Mouse (Mus musculus) MEL (cell line): ENCODE results near the gene Hoxb2. TPM values are rescaled to one million over a fixed set of nuclear protein-coding genes. Genes with fewer than 3 reads are reported as not detected.

Experiments
- DNase-seq: peaks from one replicate; pipeline ENCODE4 v3.0.0; 2011; ENCODE audit warnings: low read depth, low spot score
- H3K27ac ChIP-seq: 2 replicates; pipeline ENCODE4 v1.5.1; 2012; ENCODE audit warnings: low read depth, mild to moderate bottlenecking, control low read depth, low read length, moderate library complexity; ENCODE audit not compliant: control insufficient read depth
- H3K27me3 ChIP-seq, 2 experiments: fragments of 150-350 bp in 1 of 2; sonication (generic) in 1 of 2; 2 replicates each; pipeline ENCODE4 v1.6.1; 2012; ENCODE audit warnings: low read length in 2 of 2, mild to moderate bottlenecking in 2 of 2, improper control_type of control experiment in 1 of 2, moderate library complexity in 1 of 2; ENCODE audit not compliant: insufficient read depth in 2 of 2, control insufficient read depth in 1 of 2
- H3K36me3 ChIP-seq, 2 experiments: 2 replicates each; pipeline ENCODE4 v1.6.1; 2012 to 2014; ENCODE audit warnings: low read length in 2 of 2, improper control_type of control experiment in 1 of 2, inconsistent platforms in 1 of 2, mild to moderate bottlenecking in 1 of 2; ENCODE audit not compliant: insufficient read depth in 2 of 2, control insufficient read depth in 1 of 2
- H3K4me1 ChIP-seq, 2 experiments: fragments of 150-350 bp in 1 of 2; sonication (generic) in 1 of 2; 2 replicates each; pipeline ENCODE4 v1.6.1; 2012; ENCODE audit warnings: low read length in 2 of 2, improper control_type of control experiment in 1 of 2, mild to moderate bottlenecking in 1 of 2; ENCODE audit not compliant: insufficient read depth in 2 of 2, control insufficient read depth in 1 of 2
- H3K4me3 ChIP-seq, 2 experiments: fragments of 150-350 bp in 1 of 2; sonication (generic) in 1 of 2; 2 replicates each; pipeline ENCODE4 v1.5.1; 2012; ENCODE audit warnings: low read depth in 2 of 2, low read length in 2 of 2, mild to moderate bottlenecking in 2 of 2, moderate library complexity in 2 of 2, control low read depth in 1 of 2, improper control_type of control experiment in 1 of 2; ENCODE audit not compliant: control insufficient read depth in 1 of 2, insufficient read depth in 1 of 2
- H3K79me2 ChIP-seq: 2 replicates; pipeline ENCODE4 v1.6.1; 2012; ENCODE audit warnings: mild to moderate bottlenecking, low read length, moderate library complexity; ENCODE audit not compliant: control insufficient read depth, poor library complexity, insufficient read depth
- H3K9ac ChIP-seq: 2 replicates; pipeline ENCODE4 v1.6.1; 2012; ENCODE audit warnings: low read depth, mild to moderate bottlenecking, control low read depth, low read length, moderate library complexity; ENCODE audit not compliant: control insufficient read depth, poor library complexity, severe bottlenecking
- H3K9me3 ChIP-seq: fragments of 150-350 bp; sonication (generic); replicated peaks from 2 replicates; pipeline ENCODE4 v1.6.1; 2012; ENCODE audit warnings: mild to moderate bottlenecking, low read length, improper control_type of control experiment, moderate library complexity; ENCODE audit not compliant: insufficient read depth
- BHLHE40 ChIP-seq: IDR thresholded peaks from 2 replicates; pipeline ENCODE4 v1.6.1; 2012; ENCODE audit warnings: low read depth, mild to moderate bottlenecking, inconsistent platforms, low read length, improper control_type of control experiment, borderline replicate concordance
- CHD1 ChIP-seq: IDR thresholded peaks from 2 replicates; pipeline ENCODE4 v1.6.1; 2012; ENCODE audit warnings: low read depth, mild to moderate bottlenecking, inconsistent platforms, low read length, improper control_type of control experiment
- CHD2 ChIP-seq: IDR thresholded peaks from 2 replicates; pipeline ENCODE4 v1.6.1; 2011; ENCODE audit warnings: low read length, improper control_type of control experiment
- ELF1 ChIP-seq: IDR thresholded peaks from 2 replicates; pipeline ENCODE4 v1.6.1; 2014; ENCODE audit warnings: low read depth, mild to moderate bottlenecking, inconsistent platforms, low read length, improper control_type of control experiment, moderate library complexity
- EP300 ChIP-seq, 2 experiments: IDR thresholded peaks; 2 replicates each; pipeline ENCODE4 v1.6.1; 2011; ENCODE audit warnings: improper control_type of control experiment in 2 of 2, low read length in 2 of 2, low read depth in 1 of 2, mild to moderate bottlenecking in 1 of 2
- ETS1 ChIP-seq: IDR thresholded peaks from 2 replicates; pipeline ENCODE4 v1.6.1; 2012; ENCODE audit warnings: low read depth, mild to moderate bottlenecking, inconsistent platforms, low read length, improper control_type of control experiment, moderate library complexity
- GABPA ChIP-seq: IDR thresholded peaks from 2 replicates; pipeline ENCODE4 v1.6.1; 2012; ENCODE audit warnings: low read depth, mild to moderate bottlenecking, inconsistent platforms, low read length, improper control_type of control experiment, moderate library complexity
- HCFC1 ChIP-seq: IDR thresholded peaks from 2 replicates; pipeline ENCODE4 v1.6.1; 2012; ENCODE audit warnings: low read depth, mild to moderate bottlenecking, inconsistent platforms, low read length, improper control_type of control experiment, moderate library complexity
- KAT2A ChIP-seq: conservative IDR thresholded peaks from 2 replicates; pipeline ENCODE4 v1.6.1; 2012; ENCODE audit warnings: low read depth, low read length, improper control_type of control experiment, inconsistent platforms
- MAFK ChIP-seq: IDR thresholded peaks from 2 replicates; pipeline ENCODE4 v1.6.1; 2011; ENCODE audit warnings: low read depth, mild to moderate bottlenecking, low read length, improper control_type of control experiment, borderline replicate concordance
- MAX ChIP-seq: IDR thresholded peaks from 2 replicates; pipeline ENCODE4 v1.6.1; 2011; ENCODE audit warnings: low read length, improper control_type of control experiment
- MXI1 ChIP-seq: IDR thresholded peaks from 2 replicates; pipeline ENCODE4 v1.6.1; 2011; ENCODE audit warnings: mild to moderate bottlenecking, low read depth, low read length, improper control_type of control experiment
- MYB ChIP-seq: IDR thresholded peaks from 2 replicates; pipeline ENCODE4 v1.6.1; 2011; ENCODE audit warnings: mild to moderate bottlenecking, low read depth, low read length, improper control_type of control experiment
- MYC ChIP-seq: IDR thresholded peaks from 2 replicates; pipeline ENCODE4 v1.6.1; 2011; ENCODE audit warnings: low read depth, mild to moderate bottlenecking, low read length, improper control_type of control experiment, moderate library complexity
- RAD21 ChIP-seq: IDR thresholded peaks from 2 replicates; pipeline ENCODE4 v1.6.1; 2011; ENCODE audit warnings: mild to moderate bottlenecking, low read depth, low read length, improper control_type of control experiment
- RCOR1 ChIP-seq: IDR thresholded peaks from 2 replicates; pipeline ENCODE4 v1.6.1; 2012; ENCODE audit warnings: low read depth, mild to moderate bottlenecking, inconsistent platforms, low read length, improper control_type of control experiment
- SIN3A ChIP-seq: IDR thresholded peaks from 2 replicates; pipeline ENCODE4 v1.6.1; 2012; ENCODE audit warnings: low read length, improper control_type of control experiment, inconsistent platforms
- TBP ChIP-seq: IDR thresholded peaks from 2 replicates; pipeline ENCODE4 v1.8.0; 2011; ENCODE audit warnings: low read depth, low read length, improper control_type of control experiment
- USF1 ChIP-seq: IDR thresholded peaks from 2 replicates; pipeline ENCODE4 v1.6.1; 2014; ENCODE audit warnings: low read depth, mild to moderate bottlenecking, inconsistent platforms, low read length, improper control_type of control experiment, moderate library complexity
- USF2 ChIP-seq, 2 experiments: IDR thresholded peaks; 2 replicates each; pipeline ENCODE4 v1.6.1; 2011 to 2012; ENCODE audit warnings: improper control_type of control experiment in 2 of 2, low read length in 2 of 2, borderline replicate concordance in 1 of 2, inconsistent platforms in 1 of 2, low read depth in 1 of 2, mild to moderate bottlenecking in 1 of 2; ENCODE audit not compliant: insufficient read depth in 1 of 2
- ZC3H11A ChIP-seq: IDR thresholded peaks from 2 replicates; pipeline ENCODE4 v1.6.1; 2012; ENCODE audit warnings: low read depth, mild to moderate bottlenecking, inconsistent platforms, low read length, improper control_type of control experiment
- ZKSCAN1 ChIP-seq: IDR thresholded peaks from 2 replicates; pipeline ENCODE4 v1.6.1; 2012; ENCODE audit warnings: low read depth, mild to moderate bottlenecking, inconsistent platforms, low read length, improper control_type of control experiment, moderate library complexity
- ZNF384 ChIP-seq: IDR thresholded peaks from 2 replicates; pipeline ENCODE4 v1.6.1; 2012; ENCODE audit warnings: low read depth, mild to moderate bottlenecking, inconsistent platforms, low read length, improper control_type of control experiment
- polyA plus RNA-seq, 2 experiments: library from polyadenylated mRNA; stranded (reverse) in 1 of 2; unstranded in 1 of 2; fragments of >175 nt in 1 of 2; fragments of >200 nt in 1 of 2; gene quantifications; 2 replicates each; pipeline versions ENCODE4 v1.2.1 to v1.2.4; 2012; ENCODE audit warnings: low replicate concordance in 2 of 2, low read depth in 1 of 2; ENCODE audit not compliant: insufficient read length in 2 of 2, insufficient read depth in 1 of 2, missing spikeins in 1 of 2
- total RNA-seq: library from RNA; depleted of rRNA; stranded (reverse); fragments of 300-350 nt; gene quantifications from 2 replicates; pipeline ENCODE4 v1.2.3, GENCODE M21; 2012

The Hoxb2 gene
- total and polyA plus RNA-seq, 3 experiments, result not detected

GRCm38 (mm10) chr11:96341701-96342575 lies 8.4 kb upstream of the Hoxb2 start:
- Histone ChIP-seq H3K36me3 (no peaks in the 10 kb centered on the region), H3K4me3 (no peak overlapping the region), H3K4me1 (no peaks in the 10 kb centered on the region), H3K9me3 (no peaks in the 10 kb centered on the region), H3K79me2 (no peaks in the 10 kb centered on the region), H3K9ac (no peak overlapping the region), H3K27me3 (peaks cover 0 to 7% of the 10 kb centered on the region in 2 experiments; a peak in 3 of 4 replicates), H3K27ac (no peak overlapping the region)
- no peak for DNase-seq
- no peak for TF ChIP-seq EP300 (IDR thresholded peaks at IDR 0.05; ENCODE audit: low read depth in 1 of 2, low read length in 2 of 2)
- TF ChIP-seq CHD1, result no peak
- TF ChIP-seq RAD21, result no peak
- TF ChIP-seq RCOR1, result no peak
- no peak for TF ChIP-seq ETS1
- TF ChIP-seq ZC3H11A, result no peak
- no peak for TF ChIP-seq MYB
- TF ChIP-seq ZKSCAN1, result no peak
- no peak for TF ChIP-seq HCFC1
- no peak for TF ChIP-seq ELF1

GRCm38 (mm10) chr11:96342576-96342930 lies 7.8 kb upstream of the Hoxb2 start:
- Histone ChIP-seq H3K27ac (no peak overlapping the region), H3K4me3 (no peak overlapping the region), H3K36me3 (no peaks in the 10 kb centered on the region), H3K9ac (no peak overlapping the region), H3K9me3 (no peaks in the 10 kb centered on the region), H3K27me3 (peaks cover 0 to 3% of the 10 kb centered on the region in 2 experiments; a peak in 2 of 4 replicates), H3K4me1 (no peaks in the 10 kb centered on the region), H3K79me2 (no peaks in the 10 kb centered on the region)
- no peak for DNase-seq
- TF ChIP-seq MXI1 (no peak), SIN3A (no peak), USF2 (IDR thresholded peaks at IDR 0.05; ENCODE audit: borderline replicate concordance in 1 of 2, insufficient read depth in 1 of 2, low read depth in 1 of 2, low read length in 2 of 2) (no peak), BHLHE40 (no peak), TBP (no peak), MAFK (no peak), KAT2A (no peak), HCFC1 (no peak), CHD2 (no peak), GABPA (no peak), ETS1 (no peak), ELF1 (no peak), MYC (no peak), USF1 (no peak), MAX (no peak), ZNF384 (no peak)
